Mouse (Mus musculus) myocyte (in vitro differentiated cells): ENCODE data around the gene Kyat1.

ENCODE experiments used
- MYOG ChIP-seq, 3 experiments: IDR thresholded peaks; one replicate each; pipeline ENCODE4 v1.6.1; 2011; ENCODE audit warnings: control low read depth in 2 of 3, low read depth in 2 of 3, mild to moderate bottlenecking in 2 of 3; ENCODE audit not compliant: insufficient read length in 2 of 3, control insufficient read depth in 1 of 3, insufficient read depth in 1 of 3
- POLR2A ChIP-seq: IDR thresholded peaks from one replicate; pipeline ENCODE4 v1.6.1; 2011; ENCODE audit warnings: low read depth, mild to moderate bottlenecking, control low read depth, moderate library complexity; ENCODE audit not compliant: insufficient read length

DNA sequence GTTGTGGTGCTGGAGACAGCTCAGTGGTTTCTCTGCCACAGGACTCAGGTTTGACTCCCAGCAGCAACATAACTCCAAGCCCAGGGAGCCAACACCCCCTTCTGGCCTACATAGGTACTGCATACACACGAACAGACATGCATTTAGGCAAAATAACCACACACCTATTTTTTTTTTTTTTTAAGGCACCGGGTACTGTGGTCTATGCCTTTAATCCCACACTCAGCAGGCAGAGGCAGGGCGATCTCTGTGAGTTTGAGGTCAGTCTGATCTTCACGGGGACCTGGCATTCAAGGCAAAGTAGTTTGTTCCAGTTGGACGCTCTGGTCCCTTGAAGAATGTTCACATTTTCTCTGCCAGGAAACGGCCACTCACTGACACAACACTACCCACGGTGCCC, 2.2 kb downstream of the Kyat1 start:
- TF ChIP-seq MYOG (IDR thresholded peaks at IDR 0.05; ENCODE audit: control insufficient read depth in 1 of 3, insufficient read depth in 1 of 3, insufficient read length in 2 of 3, low read depth in 2 of 3), result no peak
- no peak for TF ChIP-seq POLR2A
